ENCODE assay signal across 25 mouse cellular contexts in the genomic region with DNA sequence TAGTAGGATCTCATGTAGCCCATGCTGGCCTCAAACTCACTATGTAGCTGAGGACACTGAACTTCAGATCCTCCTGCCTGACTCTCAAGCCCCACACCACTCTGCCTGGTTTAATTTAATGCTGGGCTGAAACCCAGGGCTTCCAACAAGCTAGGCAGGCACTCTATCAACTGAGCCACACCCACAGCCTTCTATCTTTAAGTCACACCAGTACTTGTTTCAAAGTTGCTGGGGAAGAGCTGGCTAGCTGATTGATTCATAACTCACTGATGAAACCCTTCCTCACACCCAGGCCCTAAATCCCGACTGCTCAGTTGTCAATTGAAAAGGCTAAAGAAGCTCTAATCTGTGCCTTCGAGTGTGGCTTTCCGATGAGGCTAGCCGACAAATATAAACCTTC.
DNase-seq lines count a peak whose midpoint lies in the region; ATAC-seq and TF ChIP-seq lines count a peak whose summit lies in the region.
"Had no signal": no experiment of that assay in that cellular context is flagged by ENCODE, and none has a peak within 500 bp of the region (broad histone marks: within the 10 kb centered on the region; RNA-seq: fewer than 3 reads in every experiment).

No protein-coding gene starts in this region.

- no peak overlapping the region for H3K4me3 ChIP-seq in liver, embryonic 11.5 days (ENCODE audit: low read depth, low read length)
- H3K4me3 ChIP-seq in liver, postnatal 0 days (ENCODE audit: low read depth, low read length) = no peak overlapping the region
- no peak overlapping the region for H3K4me3 ChIP-seq in liver, embryonic 14.5 days (ENCODE audit: insufficient read depth in 1 of 2, low read depth in 2 of 2, low read length in 2 of 2)
- H3K4me3 ChIP-seq in liver, embryonic 16.5 days (ENCODE audit: low read depth, low read length) = no peak overlapping the region
- H3K4me3 ChIP-seq: embryonic facial prominence, embryonic 10.5 days; embryonic facial prominence, embryonic 12.5 days; forebrain, embryonic 13.5 days; forebrain, embryonic 15.5 days had no signal

- peak; percentile 37; the same call in 1 of the 2 replicates for ATAC-seq in liver, embryonic 11.5 days (replicated peaks; ENCODE audit: low FRiP score)
- no peak for ATAC-seq in liver, postnatal 0 days
- ATAC-seq in liver, embryonic 14.5 days (ENCODE audit: insufficient read depth) = peak; percentile 60
- 0 out of 2 replicates have a peak, but pooled peaks have one; percentile 21 for ATAC-seq in liver, embryonic 16.5 days (ENCODE audit: low read depth)
- ATAC-seq in frontal cortex, adult (ENCODE audit: low TSS enrichment) = no peak
- ATAC-seq: activated CD4-positive, CD25-positive, alpha-beta regulatory T cell, adult 4 months; CD4-positive, CD25-positive, alpha-beta regulatory T cell, adult 4 months; forebrain, embryonic 13.5 days; forebrain, embryonic 15.5 days; Patski had no signal

- TF ChIP-seq EP300 in liver, postnatal 0 days (IDR thresholded peaks at IDR 0.05; ENCODE audit: low read depth) = no peak
- TF ChIP-seq EP300 in liver, embryonic 14.5 days (IDR thresholded peaks at IDR 0.05; ENCODE audit: low read depth) = 0 out of 2 replicates have a peak, but pooled peaks have one; percentile 5

- no peak for DNase-seq in liver, embryonic 11.5 days (ENCODE audit: low spot score)
- no peak for DNase-seq in liver, postnatal 0 days
- DNase-seq in c-Kit-positive CD71-positive TER-119-positive erythroid progenitor cells, embryonic 14.5 days (ENCODE audit: low spot score) = peak; percentile 15
- DNase-seq in liver, embryonic 14.5 days (ENCODE audit: low read depth in 3 of 3, low spot score in 3 of 3) = peak in 1 of 3 experiments; percentile 22
- no peak for DNase-seq in kidney, postnatal 4 days
- DNase-seq: adrenal gland, adult 8-10 months; adrenal gland, postnatal 14 days; adrenal gland, postnatal 36 days; B cell, adult 2 months; cerebellum, adult 11-12 months; cerebellum, adult 2 months; cerebellum, adult 9-10 months; cerebellum, postnatal 10 days; cerebellum, postnatal 25 days had no signal

- 80% methylated on average over 4 of the region's 4 CpGs for WGBS in liver, embryonic 11.5 days
- WGBS in liver, postnatal 0 days (ENCODE audit: insufficient replicate concordance) = 82% methylated on average over 4 of the region's 4 CpGs
- 72% methylated on average over 4 of the region's 4 CpGs for WGBS in liver, embryonic 14.5 days (ENCODE audit: insufficient replicate concordance)
- 74% methylated on average over 4 of the region's 4 CpGs for WGBS in liver, embryonic 16.5 days (ENCODE audit: insufficient replicate concordance)

- TF ChIP-seq CTCF in liver, postnatal 0 days (IDR thresholded peaks at IDR 0.05; ENCODE audit: low read depth) = no peak
- no peak for TF ChIP-seq CTCF in liver, embryonic 14.5 days (IDR thresholded peaks at IDR 0.05; ENCODE audit: low read depth)

- no peak overlapping the region for H3K27ac ChIP-seq in liver, embryonic 11.5 days (ENCODE audit: low read depth, low read length)
- no peak overlapping the region for H3K27ac ChIP-seq in liver, postnatal 0 days (ENCODE audit: low read depth)
- H3K27ac ChIP-seq in liver, embryonic 14.5 days = no peak overlapping the region
- H3K27ac ChIP-seq in liver, embryonic 16.5 days (ENCODE audit: low read length) = no peak overlapping the region
- H3K27ac ChIP-seq: embryonic facial prominence, embryonic 10.5 days; embryonic facial prominence, embryonic 12.5 days; forebrain, embryonic 13.5 days; forebrain, embryonic 15.5 days had no signal

- no peaks in the 10 kb centered on the region for H3K9me3 ChIP-seq in liver, embryonic 11.5 days (ENCODE audit: control insufficient read depth, low read length)
- no peaks in the 10 kb centered on the region for H3K9me3 ChIP-seq in liver, postnatal 0 days (ENCODE audit: low read length)
- no peaks in the 10 kb centered on the region for H3K9me3 ChIP-seq in liver, embryonic 14.5 days (ENCODE audit: control insufficient read depth, low read length)
- H3K9me3 ChIP-seq in liver, embryonic 16.5 days (replicated peaks; ENCODE audit: control insufficient read depth, low read length) = no peaks in the 10 kb centered on the region
- H3K9me3 ChIP-seq: embryonic facial prominence, embryonic 10.5 days; embryonic facial prominence, embryonic 12.5 days; forebrain, embryonic 13.5 days; forebrain, embryonic 15.5 days had no signal

- no peak overlapping the region for H3K9ac ChIP-seq in liver, embryonic 11.5 days (ENCODE audit: low read depth, low read length)
- H3K9ac ChIP-seq in liver, postnatal 0 days (replicated peaks) = no peak overlapping the region
- no peak overlapping the region for H3K9ac ChIP-seq in liver, embryonic 14.5 days (replicated peaks)
- H3K9ac ChIP-seq in liver, embryonic 16.5 days (ENCODE audit: low read depth, low read length) = no peak overlapping the region
- H3K9ac ChIP-seq: embryonic facial prominence, embryonic 12.5 days; forebrain, embryonic 13.5 days; forebrain, embryonic 15.5 days had no signal

- no peaks in the 10 kb centered on the region for H3K27me3 ChIP-seq in liver, embryonic 11.5 days (replicated peaks; ENCODE audit: control insufficient read depth, insufficient read depth, low read length)
- no peaks in the 10 kb centered on the region for H3K27me3 ChIP-seq in liver, postnatal 0 days (ENCODE audit: insufficient read depth, low read length)
- no peaks in the 10 kb centered on the region for H3K27me3 ChIP-seq in liver, embryonic 14.5 days (ENCODE audit: control insufficient read depth, insufficient read depth, low read length)
- no peaks in the 10 kb centered on the region for H3K27me3 ChIP-seq in liver, embryonic 16.5 days (ENCODE audit: control insufficient read depth, insufficient read depth, low read depth, low read length)
- H3K27me3 ChIP-seq: CH12.LX; embryonic facial prominence, embryonic 12.5 days had no signal

- no peaks in the 10 kb centered on the region for H3K4me1 ChIP-seq in liver, embryonic 11.5 days (replicated peaks; ENCODE audit: control insufficient read depth, insufficient read depth, low read length)
- H3K4me1 ChIP-seq in liver, postnatal 0 days (ENCODE audit: insufficient read depth) = no peaks in the 10 kb centered on the region
- peaks cover 0 to 11% of the 10 kb centered on the region in 2 experiments; a peak in 2 of 4 replicates for H3K4me1 ChIP-seq in liver, embryonic 14.5 days (replicated peaks; ENCODE audit: control insufficient read depth in 2 of 2, insufficient read depth in 2 of 2, low read length in 1 of 2)
- no peaks in the 10 kb centered on the region for H3K4me1 ChIP-seq in liver, embryonic 16.5 days (ENCODE audit: control insufficient read depth, low read depth, low read length)

- H3K36me3 ChIP-seq in liver, embryonic 11.5 days (ENCODE audit: control insufficient read depth, insufficient read depth, low read length) = no peaks in the 10 kb centered on the region
- no peaks in the 10 kb centered on the region for H3K36me3 ChIP-seq in liver, postnatal 0 days (replicated peaks; ENCODE audit: insufficient read depth, low read length)
- no peaks in the 10 kb centered on the region for H3K36me3 ChIP-seq in liver, embryonic 14.5 days (replicated peaks; ENCODE audit: control insufficient read depth, insufficient read depth, low read depth)
- H3K36me3 ChIP-seq in liver, embryonic 16.5 days (ENCODE audit: control insufficient read depth, insufficient read depth) = no peaks in the 10 kb centered on the region
- H3K36me3 ChIP-seq: embryonic facial prominence, embryonic 10.5 days; embryonic facial prominence, embryonic 12.5 days; forebrain, embryonic 15.5 days; G1E had no signal

- H3K4me2 ChIP-seq in liver, embryonic 11.5 days = no peak overlapping the region
- H3K4me2 ChIP-seq in liver, postnatal 0 days (ENCODE audit: low read depth, low read length) = no peak overlapping the region
- H3K4me2 ChIP-seq in liver, embryonic 14.5 days (ENCODE audit: low read depth) = no peak overlapping the region
- H3K4me2 ChIP-seq in liver, embryonic 16.5 days (ENCODE audit: low read depth, low read length) = no peak overlapping the region
- H3K4me2 ChIP-seq: embryonic facial prominence, embryonic 12.5 days; forebrain, embryonic 13.5 days; forebrain, embryonic 15.5 days had no signal

Comparison
In these comparisons a context has a peak if more than half of its experiments do, and no peak if none do; other contexts are left out.
1. ATAC-seq: peak in liver, embryonic 11.5 days (single experiment), liver, embryonic 14.5 days (single experiment) and liver, embryonic 16.5 days (single experiment); none in liver, postnatal 0 days (single experiment) and frontal cortex, adult (single experiment).